25 mouse cellular contexts compared by ENCODE assay signal in genomic region chr1:141954323-141954867, GRCm38 (mm10).
"Had no signal": no experiment of that assay in that cellular context is flagged by ENCODE, and none has a peak within 500 bp of the region (broad histone marks: within the 10 kb centered on the region; RNA-seq: fewer than 3 reads in every experiment).

No protein-coding gene starts in this region.

- H3K4me3 ChIP-seq: heart, adult 2 months; heart, embryonic 13.5 days; heart, embryonic 15.5 days; hindbrain, embryonic 15.5 days; kidney, embryonic 15.5 days; limb, embryonic 13.5 days; limb, embryonic 15.5 days; liver, embryonic 12.5 days had no signal

- H3K27me3 ChIP-seq: heart, embryonic 13.5 days; heart, embryonic 15.5 days; hindbrain, embryonic 15.5 days; kidney, embryonic 15.5 days; limb, embryonic 13.5 days; limb, embryonic 15.5 days; liver, embryonic 12.5 days had no signal

- H3K27ac ChIP-seq: heart, adult 2 months; heart, embryonic 13.5 days; heart, embryonic 15.5 days; hindbrain, embryonic 15.5 days; hindbrain, postnatal 0 days; kidney, embryonic 15.5 days; kidney, postnatal 0 days; limb, embryonic 13.5 days; limb, embryonic 15.5 days; liver, embryonic 12.5 days had no signal

- H3K4me1 ChIP-seq: heart, embryonic 13.5 days; heart, embryonic 15.5 days; hindbrain, embryonic 15.5 days; kidney, embryonic 15.5 days; limb, embryonic 13.5 days; limb, embryonic 15.5 days; liver, embryonic 12.5 days had no signal

- H3K36me3 ChIP-seq: heart, embryonic 13.5 days; heart, embryonic 15.5 days; hindbrain, embryonic 15.5 days; kidney, embryonic 15.5 days; limb, embryonic 13.5 days; limb, embryonic 15.5 days; liver, embryonic 12.5 days had no signal

- H3K4me2 ChIP-seq: heart, embryonic 11.5 days; heart, embryonic 13.5 days; heart, embryonic 15.5 days; hindbrain, embryonic 15.5 days; kidney, embryonic 15.5 days; limb, embryonic 13.5 days; limb, embryonic 15.5 days; liver, embryonic 12.5 days had no signal

- H3K9ac ChIP-seq: heart, embryonic 13.5 days; heart, embryonic 15.5 days; hindbrain, embryonic 15.5 days; kidney, embryonic 15.5 days; limb, embryonic 13.5 days; limb, embryonic 15.5 days; liver, embryonic 12.5 days had no signal

- ATAC-seq: hindbrain, postnatal 0 days; intestine, embryonic 16.5 days; liver, embryonic 12.5 days had no signal

- DNase-seq: gastrocnemius, postnatal 14 days; gastrocnemius, postnatal 36 days; heart, adult 11 months; heart, adult 2 months; heart, postnatal 14 days; heart, postnatal 36 days; kidney, adult 11 months; kidney, adult 2 months; kidney, adult 9 months; kidney, postnatal 14 days; kidney, postnatal 36 days; layer of hippocampus, adult 9-11 months; layer of hippocampus, postnatal 36 days; left cerebral cortex, postnatal 4 days had no signal

- H3K9me3 ChIP-seq: heart, embryonic 15.5 days; hindbrain, embryonic 15.5 days; kidney, embryonic 15.5 days; limb, embryonic 13.5 days; limb, embryonic 15.5 days; liver, embryonic 12.5 days had no signal
